Mouse (Mus musculus): ENCODE measurements around the gene Spaca3. TPM values are rescaled to one million over a fixed set of nuclear protein-coding genes. Genes with fewer than 3 reads are reported as not detected.

Gene Spaca3
- polyA plus RNA-seq, 1 experiment, result not detected

GRCm38 (mm10) chr11:80862941-80863340 is 4.8 kb downstream of the Spaca3 start:
- DNase-seq (ENCODE audit: extremely low spot score in 1 of 2, low spot score in 1 of 2), result no peak

GRCm38 (mm10) chr11:80868039-80868438 is 9.9 kb downstream of the Spaca3 start:
- DNase-seq (ENCODE audit: extremely low spot score in 1 of 2, low spot score in 1 of 2), result no peak

GRCm38 (mm10) chr11:80872509-80873474 is 14.6 kb downstream of the Spaca3 start:
- DNase-seq (ENCODE audit: extremely low spot score in 1 of 2, low spot score in 1 of 2), result peak in 1 of 2 experiments; percentile 66

- DNase-seq (ENCODE audit: extremely low spot score in 1 of 2, low spot score in 1 of 2), result peak in 1 of 2 experiments; percentile 62
These were observed 19.0 kb downstream of the Spaca3 start for GRCm38 (mm10) chr11:80877131-80877651.

GRCm38 (mm10) chr11:80878026-80878425 is 19.9 kb downstream of the Spaca3 start:
- DNase-seq (ENCODE audit: extremely low spot score in 1 of 2, low spot score in 1 of 2), result no peak

- peak in 1 of 2 experiments; percentile 46 for DNase-seq (ENCODE audit: extremely low spot score in 1 of 2, low spot score in 1 of 2)
These were observed 24.2 kb downstream of the Spaca3 start for GRCm38 (mm10) chr11:80882229-80882810.

- peak; percentile 44 to 50 for DNase-seq (ENCODE audit: extremely low spot score in 1 of 2, low spot score in 1 of 2)
These were observed 26.5 kb downstream of the Spaca3 start for GRCm38 (mm10) chr11:80884521-80885231.

GRCm38 (mm10) chr11:80886365-80886764 is 28.2 kb downstream of the Spaca3 start:
- peak; percentile 44 to 53 for DNase-seq (ENCODE audit: extremely low spot score in 1 of 2, low spot score in 1 of 2)

- no peak for DNase-seq (ENCODE audit: extremely low spot score in 1 of 2, low spot score in 1 of 2)
These were observed 28.9 kb downstream of the Spaca3 start for GRCm38 (mm10) chr11:80887021-80887420.

GRCm38 (mm10) chr11:80889336-80890063 is 31.3 kb downstream of the Spaca3 start:
- no peak for DNase-seq (ENCODE audit: extremely low spot score in 1 of 2, low spot score in 1 of 2)

GRCm38 (mm10) chr11:80895853-80896252 is 37.7 kb downstream of the Spaca3 start:
- no peak for DNase-seq (ENCODE audit: extremely low spot score in 1 of 2, low spot score in 1 of 2)

GRCm38 (mm10) chr11:80900555-80900954 is 42.4 kb downstream of the Spaca3 start:
- no peak for DNase-seq (ENCODE audit: extremely low spot score in 1 of 2, low spot score in 1 of 2)

- no peak for DNase-seq (ENCODE audit: extremely low spot score in 1 of 2, low spot score in 1 of 2)
These were observed 44.5 kb downstream of the Spaca3 start for GRCm38 (mm10) chr11:80902664-80903063.

GRCm38 (mm10) chr11:80903426-80903825 is 45.3 kb downstream of the Spaca3 start:
- no peak for DNase-seq (ENCODE audit: extremely low spot score in 1 of 2, low spot score in 1 of 2)

- DNase-seq (ENCODE audit: extremely low spot score in 1 of 2, low spot score in 1 of 2), result no peak
These were observed 46.4 kb downstream of the Spaca3 start for GRCm38 (mm10) chr11:80904559-80904958.

- DNase-seq (ENCODE audit: extremely low spot score in 1 of 2, low spot score in 1 of 2), result peak in 1 of 2 experiments; percentile 85
These were observed 48.3 kb downstream of the Spaca3 start for GRCm38 (mm10) chr11:80906456-80906855.

GRCm38 (mm10) chr11:80907820-80908219 is 49.7 kb downstream of the Spaca3 start:
- peak in 1 of 2 experiments; percentile 59 for DNase-seq (ENCODE audit: extremely low spot score in 1 of 2, low spot score in 1 of 2)

- DNase-seq (ENCODE audit: extremely low spot score in 1 of 2, low spot score in 1 of 2), result peak in 1 of 2 experiments; percentile 60
These were observed 54.6 kb downstream of the Spaca3 start for GRCm38 (mm10) chr11:80912721-80913120.

- DNase-seq (ENCODE audit: extremely low spot score in 1 of 2, low spot score in 1 of 2), result no peak
These were observed 55.4 kb downstream of the Spaca3 start for GRCm38 (mm10) chr11:80913408-80914024.
